Mouse (Mus musculus) inflammation-experienced regulatory T-cells, adult 16 weeks (primary cell): Measurements from ENCODE around the gene 2810004N23Rik. TPM values are rescaled to one million over a fixed set of nuclear protein-coding genes. Genes with fewer than 3 reads are reported as not detected.

Experiments used
- polyA plus RNA-seq: library from polyadenylated mRNA; unstranded; fragments of 100-300 nt; shearing (Covaris generic); gene quantifications from one replicate; pipeline ENCODE4 v1.2.1, GENCODE M21; 2017

Gene 2810004N23Rik
- 33.6 TPM for polyA plus RNA-seq

GRCm38 (mm10) chr8:124862321-124863162 is at the start of gene 2810004N23Rik, which contains the start of gene Gnpat:
TSS of gene 2810004N23Rik (minus strand) at chr8:124863120.
TSS of gene Gnpat (plus strand) at chr8:124863033.

DNA sequence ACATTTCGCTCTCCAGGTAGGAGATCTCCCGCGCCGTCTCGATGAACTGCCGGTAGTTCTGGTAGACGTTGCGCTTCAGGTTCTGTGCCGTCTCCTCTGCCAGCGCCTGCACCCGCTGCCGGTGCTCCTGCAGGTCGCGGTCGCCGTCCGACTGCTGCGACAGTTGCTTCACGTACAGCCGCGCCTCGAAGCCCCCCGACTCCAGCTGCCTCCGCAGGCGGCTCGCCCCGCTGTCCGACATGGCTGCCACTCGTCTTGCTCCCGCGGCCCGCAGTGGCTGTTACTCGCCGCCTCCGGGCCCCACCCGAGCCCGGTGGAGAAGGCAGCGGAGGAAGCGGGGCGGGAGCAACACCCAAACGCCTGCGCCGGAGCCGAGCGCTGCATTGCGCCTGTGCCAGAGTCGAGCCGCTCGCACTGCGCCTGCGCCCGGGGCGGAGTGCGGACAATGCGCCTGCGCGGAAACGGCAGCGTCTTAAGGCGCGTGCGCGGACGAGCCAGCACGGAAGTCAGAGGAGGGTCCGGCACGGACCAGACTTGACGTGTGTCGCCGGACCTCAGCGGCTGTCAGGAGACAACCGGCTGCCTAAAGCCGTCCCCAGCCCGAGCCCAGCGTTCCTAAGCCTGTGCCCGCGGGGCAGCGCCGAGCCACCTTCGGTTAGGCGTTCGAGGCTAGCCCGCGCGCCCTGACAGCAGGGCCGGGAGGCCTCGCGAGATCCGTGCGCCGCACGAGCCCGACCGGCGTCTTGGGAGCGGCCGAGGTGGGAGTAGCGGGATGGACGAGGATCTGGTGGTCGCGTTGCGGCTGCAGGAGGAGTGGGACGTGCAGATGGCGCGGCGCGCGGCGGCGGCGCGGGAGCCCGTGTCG is 34.7 kb upstream of the 2810004N23Rik start, which contains the start of the genes Exoc8 and Sprtn:
Gene Exoc8, minus strand, starts transcription at position 320 of the 865 bp plus-strand sequence.
Gene Sprtn, plus strand, starts transcription at position 501 of the 865 bp plus-strand sequence.

GRCm38 (mm10) chr8:124792708-124793107 is 70.2 kb downstream of the 2810004N23Rik start, which contains the start of gene Trim67:
TSS of gene Trim67 (plus strand) at chr8:124793092.

Other genes starting within 250 kb of the 2810004N23Rik start
- 1.6 TPM for gene 2310022B05Rik, start 199.8 kb downstream of the 2810004N23Rik start, polyA plus RNA-seq
- 39.2 TPM for gene Ttc13, start 141.1 kb downstream of the 2810004N23Rik start, polyA plus RNA-seq
- gene Arv1, start 141.0 kb downstream of the 2810004N23Rik start, polyA plus RNA-seq: 27.6 TPM
- gene Fam89a, start 111.3 kb downstream of the 2810004N23Rik start, polyA plus RNA-seq: 1.1 TPM
- not detected for gene Trim67, start 70.0 kb downstream of the 2810004N23Rik start, polyA plus RNA-seq
- gene Gnpat, start 87 bp downstream of the 2810004N23Rik start, polyA plus RNA-seq: 127 TPM
- gene Exoc8, start 34.6 kb upstream of the 2810004N23Rik start, polyA plus RNA-seq: 3.0 TPM
- gene Sprtn, start 34.8 kb upstream of the 2810004N23Rik start, polyA plus RNA-seq: 3.5 TPM
- gene Egln1, start 86.2 kb upstream of the 2810004N23Rik start, polyA plus RNA-seq: 4.5 TPM
- gene Tsnax, start 149.9 kb upstream of the 2810004N23Rik start, polyA plus RNA-seq: 68.8 TPM
- 0.48 TPM for gene Disc1, start 191.1 kb upstream of the 2810004N23Rik start, polyA plus RNA-seq